Mouse (Mus musculus) heart, embryonic 12.5 days (tissue): ENCODE measurements around the gene Cavin2. TPM values are rescaled to one million over a fixed set of nuclear protein-coding genes. Genes with fewer than 3 reads are reported as not detected.

Experiments used
- polyA plus RNA-seq: library from polyadenylated mRNA; unstranded; fragments of >200 nt; fragmentation: Nextera tagmentation; extraction: Ambion mirVana; gene quantifications from 2 replicates; pipeline ENCODE4 v1.2.1, GENCODE M21; 2016

The Cavin2 gene
- polyA plus RNA-seq, 1 experiment from 2014 or later = 131 TPM

Other genes starting within 250 kb of the Cavin2 start
- 17.6 and 17.7 TPM in 2 replicates for gene Nabp1, start 189.3 kb downstream of the Cavin2 start, polyA plus RNA-seq